Mouse (Mus musculus): ENCODE results near the gene Foxc1. TPM values are rescaled to one million over a fixed set of nuclear protein-coding genes. Genes with fewer than 3 reads are reported as not detected.

The Foxc1 gene
- polyA plus RNA-seq, 1 experiment from 2014 or later, result 6.1 TPM

- 87% methylated on average over 2 of the region's 2 CpGs for WGBS
- Histone ChIP-seq H3K4me3 (ENCODE audit: low read depth, low read length) (no peak overlapping the region), H3K9me3 (ENCODE audit: control insufficient read depth, low read length) (no peaks in the 10 kb centered on the region), H3K27me3 (ENCODE audit: control insufficient read depth, insufficient read depth, low read length) (no peaks in the 10 kb centered on the region), H3K36me3 (ENCODE audit: control insufficient read depth, insufficient read depth, low read length) (no peaks in the 10 kb centered on the region), H3K4me1 (replicated peaks; ENCODE audit: control insufficient read depth, insufficient read depth, low read length) (no peaks in the 10 kb centered on the region), H3K27ac (ENCODE audit: low read depth, low read length) (no peak overlapping the region), H3K4me2 (replicated peaks; ENCODE audit: low read depth, low read length) (no peak overlapping the region), H3K9ac (ENCODE audit: low read depth, low read length) (no peak overlapping the region)
- no peak for ATAC-seq (ENCODE audit: low FRiP score)
- no peak for DNase-seq (ENCODE audit: low spot score)
These were observed 24.4 kb upstream of the Foxc1 start for GRCm38 (mm10) chr13:31782063-31782462.

- 84% methylated on average over 7 of the region's 7 CpGs for WGBS
- Histone ChIP-seq H3K36me3 (ENCODE audit: control insufficient read depth, insufficient read depth, low read length) (no peaks in the 10 kb centered on the region), H3K4me1 (replicated peaks; ENCODE audit: control insufficient read depth, insufficient read depth, low read length) (no peaks in the 10 kb centered on the region), H3K4me3 (ENCODE audit: low read depth, low read length) (no peak overlapping the region), H3K9ac (ENCODE audit: low read depth, low read length) (no peak overlapping the region), H3K27ac (ENCODE audit: low read depth, low read length) (no peak overlapping the region), H3K4me2 (replicated peaks; ENCODE audit: low read depth, low read length) (no peak overlapping the region), H3K27me3 (ENCODE audit: control insufficient read depth, insufficient read depth, low read length) (no peaks in the 10 kb centered on the region), H3K9me3 (ENCODE audit: control insufficient read depth, low read length) (no peaks in the 10 kb centered on the region)
- DNase-seq (ENCODE audit: low spot score) (no peak), ATAC-seq (ENCODE audit: low FRiP score) (no peak)
These were observed 21.7 kb upstream of the Foxc1 start for GRCm38 (mm10) chr13:31784757-31785156.

- Histone ChIP-seq H3K36me3 (ENCODE audit: control insufficient read depth, insufficient read depth, low read length) (no peaks in the 10 kb centered on the region), H3K27ac (ENCODE audit: low read depth, low read length) (no peak overlapping the region), H3K27me3 (ENCODE audit: control insufficient read depth, insufficient read depth, low read length) (no peaks in the 10 kb centered on the region), H3K4me3 (ENCODE audit: low read depth, low read length) (no peak overlapping the region), H3K4me1 (replicated peaks; ENCODE audit: control insufficient read depth, insufficient read depth, low read length) (no peaks in the 10 kb centered on the region), H3K9ac (ENCODE audit: low read depth, low read length) (no peak overlapping the region), H3K9me3 (ENCODE audit: control insufficient read depth, low read length) (no peaks in the 10 kb centered on the region), H3K4me2 (replicated peaks; ENCODE audit: low read depth, low read length) (no peak overlapping the region)
- DNase-seq (ENCODE audit: low spot score) (peak; percentile 85), ATAC-seq (ENCODE audit: low FRiP score) (peak; percentile 64)
- WGBS, result 20% methylated on average over 17 of the region's 17 CpGs
These were observed 13.8 kb upstream of the Foxc1 start for GRCm38 (mm10) chr13:31792480-31793132.

- Histone ChIP-seq H3K9ac (ENCODE audit: low read depth, low read length) (no peak overlapping the region), H3K4me2 (replicated peaks; ENCODE audit: low read depth, low read length) (no peak overlapping the region), H3K4me3 (ENCODE audit: low read depth, low read length) (no peak overlapping the region), H3K4me1 (replicated peaks; ENCODE audit: control insufficient read depth, insufficient read depth, low read length) (no peaks in the 10 kb centered on the region), H3K9me3 (ENCODE audit: control insufficient read depth, low read length) (no peaks in the 10 kb centered on the region), H3K27me3 (ENCODE audit: control insufficient read depth, insufficient read depth, low read length) (peaks cover 3% of the 10 kb centered on the region; the same call in 1 of the 2 replicates), H3K36me3 (ENCODE audit: control insufficient read depth, insufficient read depth, low read length) (no peaks in the 10 kb centered on the region), H3K27ac (ENCODE audit: low read depth, low read length) (no peak overlapping the region)
- DNase-seq (ENCODE audit: low spot score), result no peak
- peak; percentile 38; the same call in 1 of the 2 replicates for ATAC-seq (ENCODE audit: low FRiP score)
- WGBS, result 52% methylated on average over 5 of the region's 5 CpGs
These were observed 13.3 kb upstream of the Foxc1 start for GRCm38 (mm10) chr13:31793163-31793562.

- ATAC-seq (ENCODE audit: low FRiP score) (no peak), DNase-seq (ENCODE audit: low spot score) (no peak)
- Histone ChIP-seq H3K36me3 (ENCODE audit: control insufficient read depth, insufficient read depth, low read length) (no peaks in the 10 kb centered on the region), H3K4me3 (ENCODE audit: low read depth, low read length) (no peak overlapping the region), H3K27me3 (ENCODE audit: control insufficient read depth, insufficient read depth, low read length) (peaks cover 35% of the 10 kb centered on the region), H3K27ac (ENCODE audit: low read depth, low read length) (no peak overlapping the region), H3K9me3 (ENCODE audit: control insufficient read depth, low read length) (no peaks in the 10 kb centered on the region), H3K4me2 (replicated peaks; ENCODE audit: low read depth, low read length) (no peak overlapping the region), H3K4me1 (replicated peaks; ENCODE audit: control insufficient read depth, insufficient read depth, low read length) (peaks cover 2% of the 10 kb centered on the region; the same call in 1 of the 2 replicates), H3K9ac (ENCODE audit: low read depth, low read length) (no peak overlapping the region)
- 58% methylated on average over 10 of the region's 10 CpGs for WGBS
These were observed 9.1 kb upstream of the Foxc1 start for GRCm38 (mm10) chr13:31797346-31797745.

- peaks cover 41% of the 10 kb centered on the region for H3K27me3 ChIP-seq (ENCODE audit: control insufficient read depth, insufficient read depth, low read length)
- no peak overlapping the region for H3K9ac ChIP-seq (ENCODE audit: low read depth, low read length)
- H3K36me3 ChIP-seq (ENCODE audit: control insufficient read depth, insufficient read depth, low read length), result no peaks in the 10 kb centered on the region
- H3K4me1 ChIP-seq (replicated peaks; ENCODE audit: control insufficient read depth, insufficient read depth, low read length), result peaks cover 2% of the 10 kb centered on the region; the same call in 1 of the 2 replicates
- no peak for ATAC-seq (ENCODE audit: low FRiP score)
- WGBS, result 32% methylated on average over 9 of the region's 9 CpGs
- H3K9me3 ChIP-seq (ENCODE audit: control insufficient read depth, low read length), result no peaks in the 10 kb centered on the region
- DNase-seq (ENCODE audit: low spot score), result peak; percentile 21
- H3K4me2 ChIP-seq (replicated peaks; ENCODE audit: low read depth, low read length), result no peak overlapping the region
- H3K4me3 ChIP-seq (ENCODE audit: low read depth, low read length), result no peak overlapping the region
- H3K27ac ChIP-seq (ENCODE audit: low read depth, low read length), result no peak overlapping the region
These were observed 8.4 kb upstream of the Foxc1 start for GRCm38 (mm10) chr13:31798075-31798474.

GRCm38 (mm10) chr13:31800581-31801576 lies 5.6 kb upstream of the Foxc1 start:
- H3K9ac ChIP-seq (ENCODE audit: low read depth, low read length), result no peak overlapping the region
- peak overlapping the region; percentile 31 for H3K4me2 ChIP-seq (replicated peaks; ENCODE audit: low read depth, low read length)
- no peak overlapping the region for H3K27ac ChIP-seq (ENCODE audit: low read depth, low read length)
- H3K36me3 ChIP-seq (ENCODE audit: control insufficient read depth, insufficient read depth, low read length), result no peaks in the 10 kb centered on the region
- H3K27me3 ChIP-seq (ENCODE audit: control insufficient read depth, insufficient read depth, low read length), result peaks cover 64% of the 10 kb centered on the region
- H3K4me1 ChIP-seq (replicated peaks; ENCODE audit: control insufficient read depth, insufficient read depth, low read length), result peaks cover 5% of the 10 kb centered on the region
- 1% methylated on average over 43 of the region's 43 CpGs for WGBS
- peak overlapping the region; percentile 15; the same call in 1 of the 2 replicates for H3K4me3 ChIP-seq (ENCODE audit: low read depth, low read length)
- no peaks in the 10 kb centered on the region for H3K9me3 ChIP-seq (ENCODE audit: control insufficient read depth, low read length)
- DNase-seq (ENCODE audit: low spot score) (peak; percentile 92), ATAC-seq (ENCODE audit: low FRiP score) (peak; percentile 87)

GRCm38 (mm10) chr13:31801703-31802305 lies 4.6 kb upstream of the Foxc1 start:
- DNase-seq (ENCODE audit: low spot score) (peak; percentile 54), ATAC-seq (ENCODE audit: low FRiP score) (peak; percentile 15; the same call in 1 of the 2 replicates)
- Histone ChIP-seq H3K36me3 (ENCODE audit: control insufficient read depth, insufficient read depth, low read length) (no peaks in the 10 kb centered on the region), H3K27me3 (ENCODE audit: control insufficient read depth, insufficient read depth, low read length) (peaks cover 71% of the 10 kb centered on the region), H3K9ac (ENCODE audit: low read depth, low read length) (0 out of 2 replicates have a peak overlapping the region, but pooled peaks have one; percentile 7), H3K4me2 (replicated peaks; ENCODE audit: low read depth, low read length) (peak overlapping the region; percentile 31), H3K27ac (ENCODE audit: low read depth, low read length) (no peak overlapping the region), H3K4me1 (replicated peaks; ENCODE audit: control insufficient read depth, insufficient read depth, low read length) (peaks cover 5% of the 10 kb centered on the region), H3K4me3 (ENCODE audit: low read depth, low read length) (0 out of 2 replicates have a peak overlapping the region, but pooled peaks have one; percentile 15), H3K9me3 (ENCODE audit: control insufficient read depth, low read length) (no peaks in the 10 kb centered on the region)
- WGBS, result 1% methylated on average over 25 of the region's 25 CpGs
